Mouse (Mus musculus) cerebellum, adult 2 months (tissue): Measurements from ENCODE around the gene Gcgr. TPM values are rescaled to one million over a fixed set of nuclear protein-coding genes. Genes with fewer than 3 reads are reported as not detected.
"Not testable (repeated sequence)": the region's sequence is repeated elsewhere in the genome, so short reads cannot be mapped to it uniquely, and the experiment has no call there.

Experiments
- DNase-seq, 2 experiments: peaks; one replicate each; pipeline ENCODE4 v3.0.0; 2021
- H3K27ac ChIP-seq: fragments of 200-500 bp; 2 replicates; pipeline ENCODE4 v1.5.1; 2012; ENCODE audit warnings: low read length, control low read depth, inconsistent platforms; ENCODE audit not compliant: insufficient read depth
- H3K27me3 ChIP-seq: fragments of 200-500 bp; 2 replicates; pipeline ENCODE4 v1.6.1; 2012; ENCODE audit warnings: inconsistent platforms, mild to moderate bottlenecking, low read length, moderate library complexity; ENCODE audit not compliant: control insufficient read depth, insufficient read depth
- H3K4me1 ChIP-seq: fragments of 200-500 bp; 2 replicates; pipeline ENCODE4 v1.6.1; 2011; ENCODE audit warnings: low read length; ENCODE audit not compliant: control insufficient read depth, insufficient read depth
- H3K4me3 ChIP-seq: fragments of 200-500 bp; replicated peaks from 2 replicates; pipeline ENCODE3; 2011; ENCODE audit warnings: mild to moderate bottlenecking, low read depth, low read length, control low read depth; ENCODE audit not compliant: insufficient read depth
- CTCF ChIP-seq: fragments of 200-500 bp; IDR thresholded peaks from 2 replicates; pipeline ENCODE4 v1.5.1; 2011; ENCODE audit warnings: low read depth, mild to moderate bottlenecking, control low read depth, low read length, moderate library complexity, borderline replicate concordance; ENCODE audit not compliant: insufficient read depth
- POLR2A ChIP-seq: fragments of 200-500 bp; IDR thresholded peaks from 2 replicates; pipeline ENCODE4 v1.6.1; 2011; ENCODE audit warnings: low read length, control low read depth, borderline replicate concordance; ENCODE audit not compliant: insufficient read depth
- WGBS: fragments of 180-500 bp; shearing (Covaris S2); methylation state at CpG from one replicate; pipeline ENCODE4 v1.1.7; 2018; 5-methylcytosine and 5-hydroxymethylcytosine counted together
- polyA plus RNA-seq: library from polyadenylated mRNA; depleted of rRNA; stranded (reverse); fragments of >200 nt; gene quantifications from 2 replicates; pipeline ENCODE4 v1.2.3, GENCODE M21; 2012

Gcgr gene
- polyA plus RNA-seq, 1 experiment = 2.1 TPM

GRCm38 (mm10) chr11:120549986-120550809 is 19.7 kb downstream of the Gcgr start:
- Histone ChIP-seq H3K27me3 (no peaks in the 10 kb centered on the region), H3K4me1 (peaks cover 12% of the 10 kb centered on the region), H3K4me3 (peak overlapping the region; percentile 95), H3K27ac (peak overlapping the region; percentile 79)
- 60% methylated on average over 11 of the region's 11 CpGs for WGBS
- TF ChIP-seq CTCF = no peak
- no peak for TF ChIP-seq POLR2A
- no peak for DNase-seq

- 93% methylated on average over 28 of the region's 28 CpGs for WGBS
- no peaks in the 10 kb centered on the region for H3K27me3 ChIP-seq
- no peak for TF ChIP-seq POLR2A
- no peak for TF ChIP-seq CTCF
- peaks cover 12% of the 10 kb centered on the region for H3K4me1 ChIP-seq
- peak within 1 kb of the TSS; percentile 95 for H3K4me3 ChIP-seq
- peak within 1 kb of the TSS; percentile 79 for H3K27ac ChIP-seq
- DNase-seq = no peak
Observed at GRCm38 (mm10) chr11:120550810-120551440, 20.4 kb downstream of the Gcgr start, which contains the start of gene Ppp1r27. Ppp1r27 (minus strand) TSS chr11:120551132.

- TF ChIP-seq CTCF (no peak), POLR2A (no peak)
- WGBS = 14% methylated on average over 5 of the region's 5 CpGs
- Histone ChIP-seq H3K4me1 (peaks cover 12% of the 10 kb centered on the region), H3K4me3 (no peak overlapping the region), H3K27ac (no peak overlapping the region), H3K27me3 (no peaks in the 10 kb centered on the region)
- DNase-seq = no peak
Observed at GRCm38 (mm10) chr11:120552736-120553135, 22.2 kb downstream of the Gcgr start.

- peaks cover 5% of the 10 kb centered on the region; the same call in 1 of the 2 replicates for H3K4me1 ChIP-seq
- no peaks in the 10 kb centered on the region for H3K27me3 ChIP-seq
- WGBS = 76% methylated on average over 7 of the region's 7 CpGs
- no peak for TF ChIP-seq CTCF
- TF ChIP-seq POLR2A = no peak
- no peak overlapping the region for H3K4me3 ChIP-seq
- no peak for DNase-seq
- no peak overlapping the region; the same call in 1 of the 2 replicates for H3K27ac ChIP-seq
Observed at GRCm38 (mm10) chr11:120554834-120555233, 24.3 kb downstream of the Gcgr start.

GRCm38 (mm10) chr11:120555260-120555659 is 24.8 kb downstream of the Gcgr start:
- DNase-seq = no peak
- TF ChIP-seq POLR2A (no peak), CTCF (no peak)
- H3K4me3 ChIP-seq = no peak overlapping the region
- no peaks in the 10 kb centered on the region for H3K27me3 ChIP-seq
- H3K27ac ChIP-seq = no peak overlapping the region; the same call in 1 of the 2 replicates
- H3K4me1 ChIP-seq = peaks cover 5% of the 10 kb centered on the region; the same call in 1 of the 2 replicates
- WGBS = 51% methylated on average over 2 of the region's 2 CpGs

GRCm38 (mm10) chr11:120558843-120559242 is 28.3 kb downstream of the Gcgr start:
- H3K27ac ChIP-seq, H3K4me3 ChIP-seq, H3K4me1 ChIP-seq, H3K27me3 ChIP-seq, DNase-seq: not testable (repeated sequence)
- 90% methylated on average over 6 of the region's 6 CpGs for WGBS

- 91% methylated on average over 13 of the region's 13 CpGs for WGBS
- no peak for DNase-seq
Observed at GRCm38 (mm10) chr11:120560952-120561728, 30.6 kb downstream of the Gcgr start.

More at GRCm38 (mm10) chr11:120560952-120561728, 30.6 kb downstream of the Gcgr start:
- Histone ChIP-seq H3K4me3 (no peak overlapping the region), H3K27me3 (no peaks in the 10 kb centered on the region), H3K27ac (no peak overlapping the region), H3K4me1 (no peaks in the 10 kb centered on the region)
- TF ChIP-seq CTCF (no peak), POLR2A (no peak)
